Mouse (Mus musculus) colon, adult 2 months (tissue): ENCODE results near the gene Lao1. TPM values are rescaled to one million over a fixed set of nuclear protein-coding genes. Genes with fewer than 3 reads are reported as not detected.

Experiments
- polyA plus RNA-seq: library from polyadenylated mRNA; depleted of rRNA; stranded (reverse); fragments of >200 nt; gene quantifications from 2 replicates; pipeline ENCODE4 v1.2.3, GENCODE M21; 2012; rRNA removed

Gene Lao1
- polyA plus RNA-seq: not detected in 2 replicates

DNA sequence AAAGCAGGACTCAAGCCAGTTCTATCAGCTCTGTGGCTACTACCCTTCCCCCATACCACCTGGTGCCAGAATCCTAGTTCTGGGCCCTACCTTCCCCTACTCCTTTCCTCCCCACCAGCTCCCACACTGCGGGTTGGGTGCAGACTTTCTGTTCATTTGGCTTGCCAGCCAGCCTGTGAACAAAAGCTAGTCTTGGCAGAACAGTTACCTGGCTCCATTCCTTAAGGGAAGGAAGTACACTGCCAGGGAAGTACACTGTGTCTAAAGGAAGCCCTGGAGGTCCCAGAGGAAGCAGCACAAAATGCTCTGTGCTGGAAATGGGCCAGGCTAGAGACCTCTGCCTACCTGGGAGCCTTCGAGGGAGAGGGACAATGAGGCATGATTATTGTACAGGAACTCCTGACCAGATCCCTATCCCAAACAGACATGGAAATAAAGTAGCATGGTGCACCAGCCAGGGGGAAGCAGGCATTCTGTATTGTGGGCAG, at the start of gene Lao1:
TSS of gene Lao1 (plus strand) at position 438 of the 488 bp plus-strand sequence.

DNA sequence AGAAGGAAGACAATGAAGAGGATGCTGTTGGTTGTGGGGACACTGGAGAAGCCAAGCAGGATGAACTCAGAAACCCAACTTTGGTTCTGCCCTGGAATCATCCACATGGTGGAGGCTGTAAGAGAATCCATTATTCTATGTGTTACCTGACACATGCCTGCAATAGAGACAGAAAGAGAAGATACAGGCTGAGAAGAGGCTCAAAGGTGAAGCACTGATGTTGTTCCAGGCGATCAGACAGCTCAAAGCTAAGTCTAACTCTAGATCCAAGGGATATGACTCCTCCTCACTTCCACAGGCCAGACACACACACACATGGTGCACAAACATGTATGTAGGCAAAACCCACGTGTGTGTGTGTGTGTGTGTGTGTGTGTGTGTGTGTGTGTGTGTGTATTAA, 44.0 kb upstream of the Lao1 start, which contains the start of gene Olfr1329:
TSS of gene Olfr1329 (minus strand) at position 101 of the 400 bp plus-strand sequence.

DNA sequence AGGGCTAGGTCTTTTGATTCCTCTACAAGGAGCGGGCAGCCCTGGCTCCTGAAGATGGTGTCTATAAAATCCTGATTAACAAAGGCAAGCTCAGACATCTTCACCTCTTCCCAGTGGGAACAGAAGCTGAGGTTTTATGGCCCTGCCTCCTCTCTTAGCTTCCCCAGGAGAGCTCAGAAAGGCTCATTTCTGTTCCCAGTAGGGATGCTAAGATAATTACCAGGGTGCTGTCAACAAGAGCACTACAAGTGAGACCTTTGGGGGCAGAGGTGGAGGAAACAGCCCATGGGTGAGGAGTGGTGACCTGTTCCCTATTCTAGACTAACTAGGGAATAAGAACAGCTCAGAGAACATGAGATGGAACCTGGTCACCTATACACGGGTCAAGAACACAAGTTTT, 22.9 kb upstream of the Lao1 start, which contains the start of gene Olfr1328:
TSS of gene Olfr1328 (minus strand) at position 101 of the 400 bp plus-strand sequence.

Other genes with a start within 250 kb of the Lao1 start
- not detected in 2 replicates for gene Olfr1340, start 241.4 kb upstream of the Lao1 start, polyA plus RNA-seq
- not detected in 2 replicates for gene Olfr1339, start 229.4 kb upstream of the Lao1 start, polyA plus RNA-seq
- not detected in 2 replicates for gene Olfr1338, start 202.8 kb upstream of the Lao1 start, polyA plus RNA-seq
- gene Olfr1337, start 179.0 kb upstream of the Lao1 start, polyA plus RNA-seq: not detected in 2 replicates
- gene Olfr1335, start 151.6 kb upstream of the Lao1 start, polyA plus RNA-seq: not detected in 2 replicates
- not detected in 2 replicates for gene Olfr1333, start 125.3 kb upstream of the Lao1 start, polyA plus RNA-seq
- not detected in 2 replicates for gene Olfr1331, start 96.9 kb upstream of the Lao1 start, polyA plus RNA-seq
- gene Olfr1330, start 73.0 kb upstream of the Lao1 start, polyA plus RNA-seq: not detected in 2 replicates
- gene Olfr1329, start 44.1 kb upstream of the Lao1 start, polyA plus RNA-seq: not detected in 2 replicates
- not detected in 2 replicates for gene Olfr1328, start 23.0 kb upstream of the Lao1 start, polyA plus RNA-seq
- 152 and 210 TPM in 2 replicates for gene Slc2a1, start 147.1 kb downstream of the Lao1 start, polyA plus RNA-seq
- 11.5 and 12.1 TPM in 2 replicates for gene Zfp691, start 212.6 kb downstream of the Lao1 start, polyA plus RNA-seq
- 0.06 and 0.27 TPM in 2 replicates for gene Ermap, start 228.4 kb downstream of the Lao1 start, polyA plus RNA-seq
- 33.4 and 37.7 TPM in 2 replicates for gene Svbp, start 233.7 kb downstream of the Lao1 start, polyA plus RNA-seq